Comparison of ENCODE assay signal across 20 mouse cellular contexts in genomic region chr4:89277381-89277940, GRCm38 (mm10). TPM values are rescaled to one million over a fixed set of nuclear protein-coding genes. Genes with fewer than 3 reads are reported as not detected.
"Had no signal": no experiment of that assay in that cellular context is flagged by ENCODE, and none has a peak within 500 bp of the region (broad histone marks: within the 10 kb centered on the region; RNA-seq: fewer than 3 reads in every experiment).

No protein-coding gene starts in this region.

- H3K36me3 ChIP-seq: liver, embryonic 12.5 days; midbrain, embryonic 10.5 days; midbrain, embryonic 13.5 days; midbrain, embryonic 15.5 days; neural tube, embryonic 13.5 days; neural tube, embryonic 15.5 days; stomach, embryonic 15.5 days had no signal

- DNase-seq: lung, adult 18-20 months; lung, embryonic 14.5 days; lung, postnatal 10 days; lung, postnatal 4 days; right cerebral cortex, postnatal 14 days; thymus, adult 2 months; thymus, postnatal 25 days had no signal

- ATAC-seq: liver, embryonic 12.5 days; midbrain, embryonic 13.5 days; midbrain, embryonic 15.5 days had no signal

- H3K9ac ChIP-seq: liver, embryonic 12.5 days; liver, embryonic 14.5 days; lung, embryonic 14.5 days; midbrain, embryonic 13.5 days; midbrain, embryonic 15.5 days; neural tube, embryonic 13.5 days; neural tube, embryonic 15.5 days; stomach, embryonic 15.5 days had no signal

- H3K4me2 ChIP-seq: liver, embryonic 12.5 days; lung, embryonic 14.5 days; midbrain, embryonic 13.5 days; midbrain, embryonic 15.5 days; neural tube, embryonic 13.5 days; neural tube, embryonic 15.5 days; stomach, embryonic 15.5 days had no signal

- H3K4me3 ChIP-seq: liver, embryonic 12.5 days; midbrain, embryonic 10.5 days; midbrain, embryonic 13.5 days; midbrain, embryonic 15.5 days; myocyte; neural tube, embryonic 13.5 days; neural tube, embryonic 15.5 days; stomach, embryonic 15.5 days had no signal

- H3K4me1 ChIP-seq: liver, embryonic 12.5 days; neural tube, embryonic 15.5 days had no signal

- H3K9me3 ChIP-seq: liver, embryonic 12.5 days; midbrain, embryonic 10.5 days; midbrain, embryonic 13.5 days; midbrain, embryonic 15.5 days; neural tube, embryonic 13.5 days; neural tube, embryonic 15.5 days; stomach, embryonic 15.5 days had no signal

- H3K27ac ChIP-seq: liver, embryonic 12.5 days; liver, embryonic 14.5 days; midbrain, embryonic 10.5 days; midbrain, embryonic 13.5 days; midbrain, embryonic 15.5 days; neural tube, embryonic 13.5 days; neural tube, embryonic 15.5 days; stomach, embryonic 15.5 days; stomach, postnatal 0 days had no signal

RNA-seq across cellular contexts. Expression of gene Cdkn2a, which starts 17.0 kb away (rescaled TPM):
- total RNA-seq: megakaryocyte-erythroid progenitor cell, adult 5-6 weeks had no signal
- polyA plus RNA-seq: liver, embryonic 12.5 days; liver, embryonic 14.5 days; liver, embryonic 16.5 days; lung, embryonic 14.5 days; lung, embryonic 16.5 days; midbrain, embryonic 10.5 days; midbrain, embryonic 13.5 days; midbrain, embryonic 15.5 days; myocyte; neural tube, embryonic 13.5 days; neural tube, embryonic 15.5 days; stomach, embryonic 15.5 days; stomach, postnatal 0 days had no signal

RNA-seq across cellular contexts. Expression of gene Cdkn2b, which starts 33.4 kb away (rescaled TPM):
- total RNA-seq: megakaryocyte-erythroid progenitor cell, adult 5-6 weeks had no signal
- polyA plus RNA-seq: myocyte had no signal
